Mouse (Mus musculus): ENCODE measurements around the gene Wasf2.
A peak's percentile ranks its signal among the peaks of the same experiment; 100 is the strongest.

Gene Wasf2

DNA sequence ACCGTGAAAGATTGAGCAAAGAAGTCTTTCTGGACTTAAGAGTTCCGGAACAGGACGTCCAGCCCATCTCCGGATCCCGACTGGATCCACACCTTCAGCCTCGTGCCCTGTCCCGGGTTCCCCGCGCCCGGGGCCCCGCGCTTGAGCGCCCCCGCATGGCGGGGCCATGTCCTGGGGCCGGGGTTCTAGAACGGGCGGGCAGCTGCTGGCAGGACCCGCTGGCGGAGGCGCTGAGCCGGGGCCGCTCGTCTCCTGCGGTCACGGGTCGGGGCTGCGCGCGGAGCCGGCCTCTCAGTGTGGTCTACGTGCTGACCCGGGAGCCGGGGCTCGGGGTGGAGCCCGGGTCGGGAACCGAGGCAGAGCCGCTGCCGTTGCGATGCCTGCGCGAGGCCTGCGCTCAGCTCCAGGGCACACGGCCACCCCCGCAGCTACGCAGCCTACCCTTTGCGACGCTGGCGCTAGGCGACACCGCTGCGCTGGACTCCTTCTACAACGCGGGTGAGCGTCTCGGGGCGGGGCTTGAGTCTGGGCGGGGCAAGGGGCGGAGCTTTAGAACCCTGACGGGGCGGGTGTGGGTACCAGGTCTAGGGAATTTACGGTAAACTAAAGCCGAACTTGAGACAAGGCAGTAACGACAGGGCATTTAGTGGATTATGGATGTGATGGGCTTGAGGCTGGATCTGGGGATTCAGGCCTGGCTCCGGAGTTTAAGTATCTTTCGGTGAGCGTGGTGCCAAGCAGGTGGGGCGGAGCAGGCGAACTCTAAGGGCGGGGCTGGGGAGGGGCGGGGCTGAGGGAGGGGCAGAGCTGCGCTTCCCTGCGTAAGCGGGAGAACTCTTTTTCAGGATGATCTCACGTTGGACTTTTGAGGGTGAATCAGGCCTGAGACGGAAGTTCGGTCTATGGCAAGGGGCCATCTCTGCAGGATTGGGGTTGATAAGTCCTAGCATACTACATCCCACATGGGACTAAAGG is 110.9 kb downstream of the Wasf2 start:
- DNase-seq = peak; percentile 95

DNA sequence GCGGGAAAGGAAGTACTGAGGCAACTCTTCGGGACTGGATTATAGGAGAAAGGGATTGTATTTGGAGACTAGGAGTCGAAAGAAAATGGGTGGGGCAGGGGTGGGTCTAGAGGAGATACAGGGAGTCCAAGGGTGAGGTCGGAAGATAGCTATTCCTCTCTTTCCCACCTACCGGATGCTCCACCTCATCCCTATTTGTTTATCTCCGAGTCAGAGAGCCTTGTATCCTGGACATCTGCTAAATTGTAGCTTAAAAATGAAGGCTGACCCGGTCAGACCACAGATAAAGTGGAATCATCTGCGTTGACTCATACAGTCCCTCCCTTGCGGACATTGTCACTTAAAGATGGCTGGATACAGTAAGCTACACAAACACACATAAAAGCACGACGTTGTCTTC is 111.6 kb downstream of the Wasf2 start:
- no peak for DNase-seq

DNA sequence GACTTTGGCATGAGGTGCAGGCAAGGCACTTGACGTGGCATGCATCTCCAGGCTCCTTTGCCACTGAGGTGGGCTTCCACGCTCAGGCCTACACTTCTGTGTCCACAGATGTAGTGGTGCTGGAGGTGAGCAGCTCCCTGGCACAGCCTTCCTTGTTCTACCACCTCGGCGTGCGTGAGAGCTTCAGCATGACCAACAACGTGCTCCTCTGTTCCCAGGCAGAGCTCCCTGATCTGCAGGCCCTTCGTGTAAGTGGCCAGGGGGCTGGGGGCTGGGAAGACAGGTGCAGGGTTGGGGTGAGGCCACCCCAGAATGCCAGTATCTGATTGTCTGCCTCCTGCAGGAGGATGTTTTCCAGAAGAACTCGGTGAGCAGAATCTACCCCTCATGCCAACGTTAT is 112.4 kb downstream of the Wasf2 start:
- DNase-seq = no peak

DNA sequence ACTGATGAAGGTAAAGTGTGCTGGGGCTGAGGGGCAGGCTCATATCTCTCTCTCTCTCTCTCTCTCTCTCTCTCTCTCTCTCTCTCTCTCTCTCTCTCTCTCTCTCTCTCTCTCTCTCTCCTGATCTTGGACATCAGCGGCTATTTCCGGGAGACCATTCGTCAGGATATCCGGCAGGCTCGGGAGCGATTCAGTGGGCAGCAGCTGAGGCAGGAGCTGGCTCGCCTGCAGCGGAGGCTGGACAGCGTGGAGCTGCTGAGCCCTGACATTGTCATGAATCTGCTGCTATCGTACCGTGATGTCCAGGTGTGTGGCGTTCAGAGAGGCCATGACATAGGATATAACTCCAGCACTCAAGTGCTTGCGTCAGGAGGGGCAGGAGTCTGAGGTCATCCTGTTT is 113.2 kb downstream of the Wasf2 start:
- peak; percentile 51 for DNase-seq

DNA sequence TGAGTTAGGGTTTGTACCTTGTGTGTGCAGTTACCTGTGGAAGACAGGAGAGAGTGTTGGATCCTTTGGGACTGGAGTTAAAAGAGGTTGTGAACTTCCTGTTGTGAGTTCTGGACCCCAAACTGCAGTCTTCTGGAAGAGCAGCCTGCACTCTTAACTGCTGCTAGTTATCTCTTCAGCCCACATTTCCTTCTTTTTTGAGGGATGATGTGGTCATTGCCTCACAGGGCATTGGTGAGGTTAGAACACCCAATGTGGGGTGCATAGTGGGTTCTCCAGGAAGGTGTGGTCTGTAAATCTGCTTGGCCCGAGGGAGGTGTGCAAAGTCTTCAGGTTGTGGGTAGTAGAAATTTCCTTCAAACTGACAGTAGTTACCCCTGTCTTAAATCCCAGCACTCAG is 114.0 kb downstream of the Wasf2 start:
- DNase-seq = no peak

DNA sequence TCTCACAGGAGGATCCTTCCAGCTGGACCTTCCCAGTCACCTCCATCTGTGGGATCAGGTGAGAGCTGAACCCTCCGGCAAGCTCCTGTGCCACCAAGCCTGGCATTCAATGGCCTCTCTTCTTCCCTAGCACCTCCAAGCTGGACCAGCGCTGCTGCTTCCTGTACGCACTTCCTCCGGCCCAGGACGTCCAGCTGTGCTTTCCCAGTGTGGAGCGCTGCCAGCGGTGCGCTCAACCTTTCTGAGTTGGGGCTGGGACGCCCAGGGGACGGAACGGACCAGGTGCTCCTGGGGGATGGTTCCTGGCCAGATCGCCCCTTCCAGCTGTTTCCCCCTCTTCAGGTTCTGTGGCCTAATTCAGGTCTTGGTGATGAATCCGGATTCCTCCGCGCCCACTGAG is 116.8 kb downstream of the Wasf2 start:
- peak; percentile 66 for DNase-seq

DNA sequence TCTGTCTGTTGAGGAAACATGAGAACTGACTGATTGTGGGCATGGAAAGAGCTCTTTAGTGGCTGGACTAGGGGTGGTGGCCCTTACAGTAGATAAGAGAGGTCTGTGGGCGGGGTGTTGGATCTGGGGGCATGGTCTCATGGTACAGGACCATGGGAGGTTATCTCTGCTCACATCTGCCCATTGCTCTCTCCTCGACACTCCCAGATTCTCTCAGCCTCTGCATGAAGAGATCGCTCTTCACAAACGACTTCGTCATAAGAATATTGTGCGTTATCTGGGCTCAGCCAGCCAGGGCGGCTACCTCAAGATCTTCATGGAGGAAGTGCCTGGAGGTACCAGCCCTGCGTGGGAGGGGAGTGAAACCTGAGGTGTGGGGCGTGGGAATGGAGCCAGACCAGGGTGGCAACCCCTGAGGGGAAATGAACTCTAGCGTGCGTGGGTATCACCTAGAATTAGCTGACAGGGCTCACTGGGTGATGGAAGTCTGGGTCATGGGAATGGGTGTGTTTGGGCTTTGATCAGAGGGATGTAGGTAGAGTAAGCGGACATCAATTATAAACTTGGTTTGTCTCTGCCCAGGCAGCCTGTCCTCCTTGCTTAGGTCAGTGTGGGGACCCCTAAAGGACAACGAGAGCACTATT is 117.6 kb downstream of the Wasf2 start:
- DNase-seq = no peak
